In genomic region chr11:79112559-79113302, GRCm38 (mm10) we compare ENCODE assay signal across 9 mouse cellular contexts. TPM values are rescaled to one million over a fixed set of nuclear protein-coding genes. Genes with fewer than 3 reads are reported as not detected.
DNase-seq lines count a peak whose midpoint lies in the region; ATAC-seq lines count a peak whose summit lies in the region.
"Had no signal": no experiment of that assay in that cellular context is flagged by ENCODE, and none has a peak within 500 bp of the region (broad histone marks: within the 10 kb centered on the region; RNA-seq: fewer than 3 reads in every experiment).

No protein-coding gene starts in this region.

- H3K9me3 ChIP-seq in heart, embryonic 11.5 days (replicated peaks; ENCODE audit: control insufficient read depth, low read length), result no peaks in the 10 kb centered on the region
- H3K9me3 ChIP-seq in limb, embryonic 15.5 days, result no peaks in the 10 kb centered on the region
- no peaks in the 10 kb centered on the region for H3K9me3 ChIP-seq in hindbrain, embryonic 16.5 days (ENCODE audit: control insufficient read depth, low read length)
- H3K9me3 ChIP-seq: embryonic facial prominence, embryonic 15.5 days had no signal

- 0 out of 2 replicates have a peak overlapping the region, but pooled peaks have one; percentile 28 for H3K9ac ChIP-seq in heart, embryonic 11.5 days (ENCODE audit: low read depth, low read length)
- no peak overlapping the region for H3K9ac ChIP-seq in limb, embryonic 15.5 days
- H3K9ac ChIP-seq in hindbrain, embryonic 16.5 days (ENCODE audit: low read depth, low read length), result no peak overlapping the region
- H3K9ac ChIP-seq: embryonic facial prominence, embryonic 15.5 days had no signal

- no peak for ATAC-seq in heart, embryonic 11.5 days (replicated peaks; ENCODE audit: insufficient number of reproducible peaks, low FRiP score, low TSS enrichment)
- ATAC-seq in limb, embryonic 15.5 days (ENCODE audit: insufficient number of reproducible peaks, low FRiP score, low TSS enrichment, low read depth), result 0 out of 2 replicates have a peak, but pooled peaks have one; percentile 16
- no peak for ATAC-seq in hindbrain, embryonic 16.5 days

- DNase-seq in heart, adult 18-20 months, result no peak
- DNase-seq in urinary bladder, postnatal 14 days (ENCODE audit: low spot score), result peak; percentile 61
- no peak for DNase-seq in urinary bladder, postnatal 10 days (ENCODE audit: low spot score)
- DNase-seq in embryo, embryonic 10.5 days (ENCODE audit: low spot score), result no peak
- DNase-seq in cerebellum, adult 9-11 months, result no peak

- 0 out of 2 replicates have a peak overlapping the region, but pooled peaks have one; percentile 29 for H3K27ac ChIP-seq in heart, embryonic 11.5 days (ENCODE audit: low read depth, low read length)
- peak overlapping the region; percentile 55 for H3K27ac ChIP-seq in limb, embryonic 15.5 days
- no peak overlapping the region for H3K27ac ChIP-seq in hindbrain, embryonic 16.5 days (ENCODE audit: low read depth, low read length)
- H3K27ac ChIP-seq: embryonic facial prominence, embryonic 15.5 days had no signal

- H3K4me2 ChIP-seq in heart, embryonic 11.5 days, result no peak overlapping the region
- H3K4me2 ChIP-seq in limb, embryonic 15.5 days, result peak overlapping the region; percentile 24; the same call in 1 of the 2 replicates
- H3K4me2 ChIP-seq in hindbrain, embryonic 16.5 days (ENCODE audit: low read length), result no peak overlapping the region
- H3K4me2 ChIP-seq: embryonic facial prominence, embryonic 15.5 days had no signal

- WGBS in heart, embryonic 11.5 days (ENCODE audit: insufficient replicate concordance), result 59% methylated on average over 19 of the region's 19 CpGs
- 57% methylated on average over 19 of the region's 19 CpGs for WGBS in limb, embryonic 15.5 days
- 65% methylated on average over 19 of the region's 19 CpGs for WGBS in hindbrain, embryonic 16.5 days

- no peaks in the 10 kb centered on the region for H3K36me3 ChIP-seq in heart, embryonic 11.5 days (ENCODE audit: control insufficient read depth, insufficient read depth, low read length)
- no peaks in the 10 kb centered on the region for H3K36me3 ChIP-seq in limb, embryonic 15.5 days
- H3K36me3 ChIP-seq in hindbrain, embryonic 16.5 days (ENCODE audit: control insufficient read depth, insufficient read depth, low read length), result no peaks in the 10 kb centered on the region
- H3K36me3 ChIP-seq: embryonic facial prominence, embryonic 15.5 days had no signal

- H3K4me3 ChIP-seq in heart, embryonic 11.5 days (ENCODE audit: low read depth, low read length), result no peak overlapping the region
- H3K4me3 ChIP-seq in limb, embryonic 15.5 days, result no peak overlapping the region
- no peak overlapping the region for H3K4me3 ChIP-seq in hindbrain, embryonic 16.5 days (ENCODE audit: low read length)
- H3K4me3 ChIP-seq: embryonic facial prominence, embryonic 15.5 days had no signal

- H3K27me3 ChIP-seq in heart, embryonic 11.5 days (ENCODE audit: control insufficient read depth, insufficient read depth, low read length), result no peaks in the 10 kb centered on the region
- H3K27me3 ChIP-seq in limb, embryonic 15.5 days, result no peaks in the 10 kb centered on the region
- H3K27me3 ChIP-seq in hindbrain, embryonic 16.5 days (replicated peaks; ENCODE audit: control insufficient read depth, insufficient read depth, low read length), result no peaks in the 10 kb centered on the region
- H3K27me3 ChIP-seq: embryonic facial prominence, embryonic 15.5 days had no signal

- H3K4me1 ChIP-seq in heart, embryonic 11.5 days (ENCODE audit: control insufficient read depth, insufficient read depth, low read length), result peaks cover 36% of the 10 kb centered on the region
- H3K4me1 ChIP-seq in limb, embryonic 15.5 days, result peaks cover 49% of the 10 kb centered on the region
- H3K4me1 ChIP-seq in hindbrain, embryonic 16.5 days (ENCODE audit: control insufficient read depth, insufficient read depth, low read depth, low read length), result peaks cover 15% of the 10 kb centered on the region

RNA-seq across cellular contexts. Expression of gene Ksr1, which starts 33.5 kb away (rescaled TPM):
- polyA plus RNA-seq in heart, embryonic 11.5 days (2014; fragmentation: Nextera tagmentation; extraction: Ambion mirVana), result 4.4 and 4.6 TPM in 2 replicates
- total RNA-seq in heart, adult 18-20 months (2021), result 1 to 10 TPM; 5.7 to 5.8 TPM
- 4.0 and 5.2 TPM in 2 replicates for polyA plus RNA-seq in limb, embryonic 15.5 days (2015; fragmentation: Nextera tagmentation; extraction: Ambion mirVana)
- 4.4 and 6.1 TPM in 2 replicates for polyA plus RNA-seq in hindbrain, embryonic 16.5 days (2015; fragmentation: Nextera tagmentation; extraction: Ambion mirVana)
